Mouse (Mus musculus) small intestine, adult 2 months (tissue): ENCODE data around the gene Alk. TPM values are rescaled to one million over a fixed set of nuclear protein-coding genes. Genes with fewer than 3 reads are reported as not detected.

Experiments used
- H3K27ac ChIP-seq: fragments of 200-500 bp; 2 replicates; pipeline ENCODE4 v1.5.1; 2012; ENCODE audit warnings: low read depth, low read length, control low read depth, inconsistent platforms; ENCODE audit not compliant: insufficient read depth
- H3K27me3 ChIP-seq: fragments of 200-500 bp; 2 replicates; pipeline ENCODE4 v1.6.1; 2012; ENCODE audit warnings: mild to moderate bottlenecking, moderate library complexity, low read length, inconsistent platforms; ENCODE audit not compliant: control insufficient read depth, insufficient read depth
- H3K36me3 ChIP-seq: fragments of 200-500 bp; 2 replicates; pipeline ENCODE4 v1.6.1; 2012; ENCODE audit warnings: mild to moderate bottlenecking, low read length, control low read depth, inconsistent platforms; ENCODE audit not compliant: control insufficient read depth, insufficient read depth
- H3K4me1 ChIP-seq: fragments of 200-500 bp; 2 replicates; pipeline ENCODE4 v1.6.1; 2012; ENCODE audit warnings: low read length, inconsistent platforms, mixed read lengths; ENCODE audit not compliant: control insufficient read depth, insufficient read depth, insufficient read length
- H3K4me3 ChIP-seq: fragments of 200-500 bp; 2 replicates; pipeline ENCODE4 v1.5.1; 2012; ENCODE audit warnings: low read depth, mild to moderate bottlenecking, control low read depth, inconsistent platforms, low read length, moderate library complexity
- CTCF ChIP-seq: fragments of 200-500 bp; IDR thresholded peaks from 2 replicates; pipeline ENCODE4 v1.5.1; 2012; ENCODE audit warnings: low read depth, mild to moderate bottlenecking, control low read depth, inconsistent platforms, low read length, moderate library complexity, mixed read lengths; ENCODE audit not compliant: insufficient replicate concordance, insufficient read length; ENCODE audit errors: extremely low read depth
- POLR2A ChIP-seq: fragments of 200-500 bp; IDR thresholded peaks from 2 replicates; pipeline ENCODE4 v1.6.1; 2012; ENCODE audit warnings: low read depth, mild to moderate bottlenecking, control low read depth, inconsistent platforms, low read length, moderate library complexity
- WGBS: fragments of 180-500 bp; shearing (Covaris S2); methylation state at CpG from one replicate; pipeline ENCODE4 v1.1.7; 2018; 5-methylcytosine and 5-hydroxymethylcytosine counted together
- polyA plus RNA-seq: library from polyadenylated mRNA; depleted of rRNA; stranded (reverse); fragments of >200 nt; gene quantifications from 2 replicates; pipeline ENCODE4 v1.2.3, GENCODE M21; 2012

The Alk gene
- polyA plus RNA-seq, 1 experiment: 0.09 TPM

DNA sequence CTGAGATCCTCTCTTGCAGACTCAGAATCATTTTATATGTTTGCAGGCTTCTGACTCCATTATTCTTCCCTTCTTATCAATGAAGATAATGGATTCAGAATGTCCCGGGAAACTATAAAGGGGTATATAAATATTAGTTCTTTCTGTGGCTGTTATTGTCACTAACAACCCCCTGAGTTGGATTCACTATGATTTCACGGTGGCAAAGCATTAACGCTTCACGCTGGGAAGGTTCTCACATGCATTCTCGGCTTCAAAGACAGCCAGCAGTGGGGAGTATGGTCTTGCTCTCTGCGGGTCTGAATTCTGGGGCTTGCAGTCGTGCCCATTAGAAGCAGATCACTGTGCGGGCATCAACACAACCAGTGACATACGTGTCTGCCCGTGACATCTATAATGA is 34.9 kb downstream of the Alk start:
- H3K4me1 ChIP-seq: no peaks in the 10 kb centered on the region
- TF ChIP-seq POLR2A (no peak), CTCF (no peak)
- WGBS: 58% methylated on average over 10 of the region's 10 CpGs
- no peaks in the 10 kb centered on the region for H3K27me3 ChIP-seq
- H3K27ac ChIP-seq: no peak overlapping the region
- no peaks in the 10 kb centered on the region for H3K36me3 ChIP-seq
- H3K4me3 ChIP-seq: no peak overlapping the region

DNA sequence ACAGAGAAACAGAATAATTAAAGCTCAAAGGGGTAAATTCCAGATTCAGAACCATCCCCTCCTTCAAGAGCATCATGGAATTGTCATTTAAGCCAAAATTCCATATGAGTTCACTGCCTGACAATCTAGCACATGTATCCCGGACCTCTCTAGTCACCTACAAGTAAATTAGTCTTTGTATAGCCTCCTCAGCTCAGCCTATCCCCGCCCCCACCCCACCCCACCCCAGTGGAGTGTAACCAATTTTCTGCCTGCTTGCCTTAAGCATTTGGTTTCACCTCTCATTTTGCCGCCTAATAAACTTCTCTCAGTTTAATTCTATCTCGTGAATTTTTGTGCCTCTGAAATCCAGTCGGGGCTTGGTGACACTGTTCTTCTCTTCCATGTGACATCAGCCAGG is 41.0 kb downstream of the Alk start:
- Histone ChIP-seq H3K36me3 (no peaks in the 10 kb centered on the region), H3K27ac (no peak overlapping the region), H3K27me3 (no peaks in the 10 kb centered on the region), H3K4me1 (no peaks in the 10 kb centered on the region), H3K4me3 (no peak overlapping the region)
- WGBS: 76% methylated on average over 5 of the region's 5 CpGs
- no peak for TF ChIP-seq POLR2A
- TF ChIP-seq CTCF: no peak

DNA sequence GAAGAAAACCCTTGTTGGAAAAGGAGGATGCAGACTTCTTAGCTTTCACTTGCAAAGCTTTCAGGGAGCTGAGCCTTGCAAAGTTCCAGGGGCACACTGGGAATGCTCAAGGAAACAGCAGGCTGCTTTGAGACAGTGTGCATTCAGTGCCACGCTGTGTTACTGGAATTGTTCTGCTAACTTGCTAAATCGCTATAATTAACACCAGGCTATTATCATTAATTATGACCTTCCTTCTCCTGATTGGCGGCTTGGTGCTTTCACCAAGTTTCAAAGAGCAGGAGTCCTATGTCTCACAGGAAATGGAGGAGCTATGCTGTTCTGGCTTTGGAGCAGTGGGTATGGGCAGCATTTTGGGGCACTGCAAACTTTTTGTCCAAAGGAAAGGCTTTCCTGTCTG is 43.0 kb downstream of the Alk start:
- H3K27ac ChIP-seq: no peak overlapping the region
- 75% methylated on average over 3 of the region's 3 CpGs for WGBS
- H3K36me3 ChIP-seq: no peaks in the 10 kb centered on the region
- no peaks in the 10 kb centered on the region for H3K27me3 ChIP-seq
- TF ChIP-seq POLR2A (no peak), CTCF (no peak)
- H3K4me3 ChIP-seq: no peak overlapping the region
- H3K4me1 ChIP-seq: no peaks in the 10 kb centered on the region

DNA sequence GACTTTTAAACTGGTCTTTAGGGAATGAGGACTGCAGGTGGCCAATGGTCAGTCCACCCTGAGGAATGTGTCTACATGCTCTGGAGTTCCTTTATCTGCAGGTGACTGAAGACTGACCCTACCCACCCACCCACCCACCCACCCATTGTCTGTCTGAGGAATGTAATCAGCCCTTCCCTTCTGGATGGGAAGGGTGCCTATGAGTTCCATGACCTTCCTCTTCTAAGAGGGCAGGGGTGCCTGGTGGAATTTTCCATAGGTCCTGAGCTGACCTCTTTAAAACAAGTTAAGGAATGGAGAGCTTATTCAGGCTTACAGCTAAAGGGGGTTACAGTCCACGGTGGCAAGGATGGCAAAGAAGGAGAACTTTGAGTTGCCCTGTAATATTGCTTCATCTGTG is 43.7 kb downstream of the Alk start:
- Histone ChIP-seq H3K27ac (no peak overlapping the region), H3K36me3 (no peaks in the 10 kb centered on the region), H3K4me1 (no peaks in the 10 kb centered on the region), H3K27me3 (no peaks in the 10 kb centered on the region), H3K4me3 (no peak overlapping the region)
- no peak for TF ChIP-seq POLR2A
- no peak for TF ChIP-seq CTCF
- 71% methylated on average over 1 of the region's 1 CpGs for WGBS

DNA sequence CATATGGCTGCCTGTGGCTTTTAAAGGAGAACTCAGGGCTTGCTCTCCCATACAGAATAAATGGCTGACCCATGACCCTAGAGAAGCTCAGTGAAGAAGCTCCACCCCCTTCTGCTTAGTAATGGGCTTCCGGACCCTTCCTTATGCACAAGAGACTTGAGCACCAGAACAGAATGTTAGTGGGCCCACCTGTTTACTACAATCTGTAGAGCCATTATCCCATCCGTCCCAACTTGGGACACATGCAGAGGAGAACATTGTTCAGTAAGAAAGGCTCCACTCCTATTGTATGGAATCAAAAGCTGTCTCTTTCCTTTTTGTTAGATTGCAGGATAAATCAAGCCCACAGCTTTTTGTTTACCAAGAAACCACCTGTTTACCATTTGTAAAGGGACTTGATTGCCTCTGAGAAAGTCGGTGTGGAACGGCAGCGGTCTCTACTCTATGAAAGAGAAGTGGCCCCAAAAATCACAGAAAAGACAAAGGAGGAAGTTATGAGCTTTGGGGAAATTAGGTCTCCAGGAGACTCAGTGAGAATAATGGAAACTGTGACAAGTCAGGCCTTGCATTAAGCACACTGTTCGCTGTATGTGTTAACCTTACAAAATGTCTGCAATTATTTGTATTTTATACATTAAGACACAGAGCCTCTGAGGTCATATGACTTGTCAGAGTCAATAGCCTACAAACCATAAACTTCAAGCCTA is 47.2 kb downstream of the Alk start:
- Histone ChIP-seq H3K27ac (no peak overlapping the region), H3K27me3 (no peaks in the 10 kb centered on the region), H3K4me3 (no peak overlapping the region), H3K36me3 (no peaks in the 10 kb centered on the region), H3K4me1 (no peaks in the 10 kb centered on the region)
- 85% methylated on average over 6 of the region's 6 CpGs for WGBS
- TF ChIP-seq CTCF (no peak), POLR2A (no peak)

DNA sequence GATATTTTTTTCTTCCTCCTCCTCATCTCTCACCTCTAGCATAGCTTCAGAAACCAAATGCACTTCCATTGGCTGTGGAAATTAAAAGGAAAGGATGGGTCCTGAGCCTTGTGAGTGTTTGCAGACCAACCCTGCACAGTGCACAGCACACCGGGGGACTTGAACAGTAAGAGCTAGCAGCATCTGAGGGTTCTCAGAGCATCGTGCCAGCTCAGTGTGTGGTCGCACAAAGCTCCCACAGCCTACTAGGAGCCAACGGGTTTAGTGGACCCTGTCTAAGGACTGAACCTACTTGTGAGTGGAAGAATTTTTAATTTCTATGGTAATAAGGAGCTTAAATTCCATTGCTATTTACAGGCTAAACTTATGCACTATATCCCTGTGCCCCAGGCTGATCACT is 58.2 kb downstream of the Alk start:
- Histone ChIP-seq H3K4me3 (no peak overlapping the region), H3K4me1 (no peaks in the 10 kb centered on the region), H3K27ac (no peak overlapping the region), H3K27me3 (no peaks in the 10 kb centered on the region), H3K36me3 (no peaks in the 10 kb centered on the region)
- TF ChIP-seq POLR2A: no peak
- TF ChIP-seq CTCF: no peak
- WGBS: 82% methylated on average over 4 of the region's 4 CpGs

DNA sequence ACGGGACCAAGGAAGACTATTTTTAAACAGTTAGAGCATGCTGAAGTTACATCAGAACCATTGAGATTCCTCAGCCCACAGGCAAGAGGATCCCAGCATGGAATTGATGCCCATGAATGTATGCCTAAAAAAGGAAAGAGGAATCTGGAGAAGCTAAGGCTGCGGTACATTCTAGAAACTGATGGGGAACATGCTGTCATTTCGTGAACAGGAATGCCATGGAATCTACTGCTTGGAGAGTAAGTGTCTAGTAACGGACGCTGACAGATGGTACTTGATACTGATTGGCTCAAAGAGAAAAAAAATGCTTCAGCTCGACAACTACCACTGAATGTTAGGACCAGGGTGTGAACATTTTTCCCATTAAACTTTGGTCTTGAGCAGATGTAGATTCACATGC is 69.1 kb downstream of the Alk start:
- TF ChIP-seq POLR2A: no peak
- no peak for TF ChIP-seq CTCF
- Histone ChIP-seq H3K4me3 (no peak overlapping the region), H3K4me1 (no peaks in the 10 kb centered on the region), H3K36me3 (no peaks in the 10 kb centered on the region), H3K27ac (no peak overlapping the region), H3K27me3 (no peaks in the 10 kb centered on the region)
- 85% methylated on average over 6 of the region's 6 CpGs for WGBS
